Mouse (Mus musculus) liver, embryonic 15.5 days (tissue): ENCODE measurements around the gene Hoxb6. TPM values are rescaled to one million over a fixed set of nuclear protein-coding genes. Genes with fewer than 3 reads are reported as not detected.

Experiments
- ATAC-seq: fragments of 200-750 bp; cut with Nextera tagmentation; 2 replicates; pipeline ENCODE4 v1.8.0; 2017; ENCODE audit warnings: moderate number of reproducible peaks, mild to moderate bottlenecking, moderate library complexity; ENCODE audit not compliant: insufficient read depth
- H3K27ac ChIP-seq: fragments of 300-500 bp; sonication (generic); replicated peaks from 2 replicates; pipeline ENCODE4 v1.5.1; 2015; ENCODE audit warnings: mild to moderate bottlenecking, inconsistent platforms
- H3K27me3 ChIP-seq: fragments of 300-500 bp; sonication (generic); 2 replicates; pipeline ENCODE4 v1.6.1; 2015; ENCODE audit warnings: mild to moderate bottlenecking, inconsistent platforms
- H3K36me3 ChIP-seq: fragments of 300-500 bp; sonication (generic); replicated peaks from 2 replicates; pipeline ENCODE4 v1.6.1; 2015; ENCODE audit warnings: moderate library complexity, mild to moderate bottlenecking, inconsistent platforms
- H3K4me1 ChIP-seq: fragments of 300-500 bp; sonication (generic); replicated peaks from 2 replicates; pipeline ENCODE4 v1.6.1; 2015; ENCODE audit warnings: inconsistent platforms
- H3K4me2 ChIP-seq: fragments of 300-500 bp; sonication (generic); 2 replicates; pipeline ENCODE4 v1.6.1; 2015; ENCODE audit warnings: moderate library complexity, mild to moderate bottlenecking, inconsistent platforms
- H3K4me3 ChIP-seq: fragments of 300-500 bp; sonication (generic); replicated peaks from 2 replicates; pipeline ENCODE4 v1.5.1; 2015; ENCODE audit warnings: mild to moderate bottlenecking, inconsistent platforms
- H3K9ac ChIP-seq: fragments of 300-500 bp; sonication (generic); 2 replicates; pipeline ENCODE4 v1.6.1; 2015; ENCODE audit warnings: moderate library complexity, mild to moderate bottlenecking, inconsistent platforms
- H3K9me3 ChIP-seq: fragments of 300-500 bp; sonication (generic); replicated peaks from 2 replicates; pipeline ENCODE4 v1.6.1; 2016; ENCODE audit warnings: inconsistent platforms
- WGBS: fragments of 180-500 bp; shearing (Covaris S2); methylation state at CpG from one replicate; pipeline ENCODE4 v1.1.7; 2015; ENCODE audit warnings: mixed read lengths; ENCODE audit not compliant: insufficient replicate concordance; 5-methylcytosine and 5-hydroxymethylcytosine counted together
- polyA plus RNA-seq: library from polyadenylated mRNA; unstranded; fragments of >200 nt; fragmentation: Nextera tagmentation; extraction: Ambion mirVana; gene quantifications from 2 replicates; pipeline ENCODE4 v1.2.1, GENCODE M21; 2015

Hoxb6 gene
- polyA plus RNA-seq, 1 experiment from 2014 or later, result 0.06 TPM

DNA sequence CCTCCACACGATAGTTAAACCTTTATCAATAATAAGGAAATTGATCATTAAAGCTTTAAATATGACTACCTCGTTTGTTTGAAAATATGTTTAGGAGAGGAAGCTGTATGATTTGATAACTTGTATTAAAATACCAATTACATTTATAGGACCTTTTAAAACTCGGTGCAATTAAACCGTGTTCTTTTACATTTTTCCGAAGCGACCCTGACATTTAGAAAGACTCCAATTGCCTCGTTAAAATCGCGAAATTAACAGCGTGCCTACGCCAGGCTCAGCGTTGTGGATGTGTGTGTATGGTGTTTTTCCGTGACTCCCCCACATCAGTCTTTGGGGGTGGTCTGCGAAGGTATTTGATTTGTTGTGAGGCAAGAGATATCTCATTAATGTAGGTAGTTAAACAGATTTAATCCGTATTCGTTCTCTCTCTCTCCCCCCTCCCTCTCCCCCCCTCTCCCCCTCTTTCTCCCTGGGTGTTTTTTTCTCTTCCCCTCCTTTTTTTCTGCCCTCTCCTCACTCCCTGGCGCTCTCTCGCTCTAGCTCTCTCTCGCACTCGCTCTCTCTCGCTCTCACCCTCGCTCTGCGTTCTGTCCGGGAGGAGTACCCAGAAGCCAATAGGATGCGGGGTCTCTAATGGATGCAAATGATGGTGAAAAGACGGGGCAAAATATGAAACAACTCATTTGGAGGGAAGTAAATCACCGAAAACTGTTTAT, 10.3 kb upstream of the Hoxb6 start, which contains the start of gene Hoxb8:
Hoxb8 (plus strand) TSS at position 51 of the 716 bp plus-strand sequence.
- 1% methylated on average over 27 of the region's 27 CpGs for WGBS
- H3K27me3 ChIP-seq, result peaks cover 100% of the 10 kb centered on the region
- H3K27ac ChIP-seq, result no peak within 1 kb of the TSS
- no peak for ATAC-seq
- no peaks in the 10 kb centered on the region for H3K9me3 ChIP-seq
- H3K36me3 ChIP-seq, result no peaks in the 10 kb centered on the region
- H3K4me1 ChIP-seq, result peaks cover 9% of the 10 kb centered on the region; the same call in 1 of the 2 replicates
- H3K9ac ChIP-seq, result no peak within 1 kb of the TSS
- H3K4me3 ChIP-seq, result no peak within 1 kb of the TSS
- no peak within 1 kb of the TSS for H3K4me2 ChIP-seq

DNA sequence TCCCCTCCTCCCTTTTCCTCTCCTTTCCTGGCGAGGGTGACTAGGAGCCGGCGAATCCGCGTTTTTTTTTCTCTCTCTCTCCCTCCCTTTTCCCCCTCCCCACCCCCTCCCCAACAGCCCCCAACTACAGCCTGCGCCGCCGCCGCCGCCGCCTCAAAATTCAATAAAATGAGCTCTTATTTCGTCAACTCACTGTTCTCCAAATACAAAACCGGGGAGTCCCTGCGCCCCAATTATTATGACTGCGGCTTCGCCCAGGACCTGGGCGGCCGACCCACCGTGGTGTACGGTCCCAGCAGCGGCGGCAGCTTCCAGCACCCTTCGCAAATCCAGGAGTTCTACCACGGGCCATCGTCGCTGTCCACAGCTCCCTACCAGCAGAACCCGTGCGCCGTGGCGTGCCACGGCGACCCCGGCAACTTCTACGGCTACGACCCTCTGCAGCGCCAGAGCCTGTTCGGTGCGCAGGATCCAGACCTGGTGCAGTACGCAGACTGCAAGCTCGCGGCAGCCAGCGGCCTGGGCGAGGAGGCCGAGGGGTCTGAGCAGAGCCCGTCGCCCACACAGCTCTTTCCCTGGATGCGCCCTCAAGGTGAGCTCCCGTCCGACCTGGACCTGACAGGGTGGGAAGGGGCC, 9.4 kb upstream of the Hoxb6 start:
- Histone ChIP-seq H3K4me2 (no peak overlapping the region), H3K27ac (no peak overlapping the region), H3K9me3 (no peaks in the 10 kb centered on the region), H3K27me3 (peaks cover 100% of the 10 kb centered on the region), H3K4me3 (no peak overlapping the region), H3K36me3 (no peaks in the 10 kb centered on the region), H3K9ac (no peak overlapping the region), H3K4me1 (peaks cover 9% of the 10 kb centered on the region; the same call in 1 of the 2 replicates)
- WGBS, result 2% methylated on average over 49 of the region's 49 CpGs
- ATAC-seq, result no peak

DNA sequence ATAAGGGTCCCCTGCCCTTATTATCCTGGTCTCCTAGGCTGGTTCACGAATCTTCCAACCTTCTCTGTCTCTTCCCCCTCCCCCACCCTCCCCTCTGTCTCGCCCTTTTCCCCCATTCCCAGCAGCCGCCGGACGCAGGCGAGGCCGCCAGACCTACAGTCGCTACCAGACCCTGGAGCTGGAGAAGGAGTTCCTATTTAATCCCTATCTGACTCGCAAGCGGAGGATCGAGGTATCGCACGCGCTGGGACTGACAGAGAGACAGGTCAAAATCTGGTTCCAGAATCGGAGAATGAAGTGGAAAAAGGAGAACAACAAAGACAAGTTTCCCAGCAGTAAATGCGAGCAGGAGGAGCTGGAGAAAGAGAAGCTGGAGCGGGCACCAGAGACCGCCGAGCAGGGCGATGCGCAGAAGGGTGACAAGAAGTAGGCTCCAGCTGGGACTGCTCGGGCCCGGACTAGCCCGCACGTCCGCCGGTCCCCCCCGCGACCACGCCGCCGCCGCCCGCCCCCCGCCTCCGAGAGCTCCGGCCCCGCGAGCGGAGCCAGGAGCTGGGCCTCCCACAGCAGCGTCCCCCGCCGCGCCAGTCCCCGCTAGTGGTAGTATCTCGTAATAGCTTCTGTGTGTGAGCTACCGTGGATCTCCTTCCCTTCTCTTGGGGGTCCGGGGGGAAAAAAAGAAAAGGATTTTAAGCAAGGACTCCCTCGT, 8.1 kb upstream of the Hoxb6 start:
- H3K4me3 ChIP-seq, result peak overlapping the region; percentile 8; the same call in 1 of the 2 replicates
- under 1% methylated on average over 49 of the region's 49 CpGs for WGBS
- peaks cover 100% of the 10 kb centered on the region for H3K27me3 ChIP-seq
- peak overlapping the region; percentile 40 for H3K4me2 ChIP-seq
- ATAC-seq, result no peak
- H3K9me3 ChIP-seq, result no peaks in the 10 kb centered on the region
- H3K27ac ChIP-seq, result no peak overlapping the region
- no peaks in the 10 kb centered on the region for H3K36me3 ChIP-seq
- H3K4me1 ChIP-seq, result peaks cover 9% of the 10 kb centered on the region; the same call in 1 of the 2 replicates
- H3K9ac ChIP-seq, result no peak overlapping the region

DNA sequence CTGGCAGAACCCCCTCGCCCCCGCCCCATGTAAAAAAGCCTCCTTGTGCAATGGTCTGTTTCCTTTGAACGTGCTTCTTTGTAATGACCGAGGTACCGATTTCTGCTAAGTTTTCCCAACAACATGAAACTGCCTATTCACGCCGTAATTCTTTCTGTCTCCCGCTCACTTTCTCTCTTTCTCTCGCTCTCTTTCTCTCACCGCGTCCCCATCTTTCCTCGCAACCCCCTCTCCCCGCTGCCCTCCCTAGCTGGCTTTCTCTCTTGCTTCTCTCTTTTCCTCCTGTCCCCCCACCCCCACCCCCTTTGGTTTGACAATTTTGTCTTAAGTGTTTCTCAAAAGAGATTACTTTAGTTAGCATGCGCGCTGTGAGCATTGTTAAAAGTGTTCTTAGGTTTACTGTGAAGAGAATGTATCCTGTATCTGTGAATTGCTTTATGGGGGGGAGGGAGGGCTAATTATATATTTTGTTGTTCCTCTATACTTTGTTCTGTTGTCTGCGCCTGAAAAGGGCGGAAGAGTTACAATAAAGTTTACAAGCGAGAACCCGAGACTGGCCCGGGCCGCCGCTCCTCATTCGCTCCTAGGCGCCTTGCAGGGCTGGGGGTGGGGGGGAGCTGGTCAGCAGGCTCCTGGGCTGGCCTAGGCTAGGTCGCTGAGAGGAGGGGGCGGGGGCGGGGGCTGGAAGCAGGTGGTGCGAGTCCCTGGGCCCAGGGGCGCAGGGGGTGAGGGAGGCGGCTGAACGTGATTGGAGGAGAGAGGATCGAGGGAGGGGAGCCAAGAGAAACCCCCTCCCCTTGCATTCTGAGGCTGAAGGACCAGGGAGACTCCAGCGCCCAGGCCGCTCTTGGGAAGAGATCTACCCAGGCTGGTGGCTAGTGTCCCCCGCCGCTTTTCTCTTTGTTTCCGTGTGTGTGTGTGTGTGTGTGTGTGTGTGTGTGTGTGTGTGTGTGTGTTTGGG, 7.2 kb upstream of the Hoxb6 start:
- H3K4me3 ChIP-seq, result peak overlapping the region; percentile 8; the same call in 1 of the 2 replicates
- H3K9me3 ChIP-seq, result no peaks in the 10 kb centered on the region
- peaks cover 100% of the 10 kb centered on the region for H3K27me3 ChIP-seq
- H3K4me1 ChIP-seq, result peaks cover 9% of the 10 kb centered on the region; the same call in 1 of the 2 replicates
- WGBS, result under 1% methylated on average over 31 of the region's 37 CpGs
- H3K27ac ChIP-seq, result no peak overlapping the region
- no peaks in the 10 kb centered on the region for H3K36me3 ChIP-seq
- ATAC-seq, result no peak
- peak overlapping the region; percentile 40 for H3K4me2 ChIP-seq
- no peak overlapping the region for H3K9ac ChIP-seq

DNA sequence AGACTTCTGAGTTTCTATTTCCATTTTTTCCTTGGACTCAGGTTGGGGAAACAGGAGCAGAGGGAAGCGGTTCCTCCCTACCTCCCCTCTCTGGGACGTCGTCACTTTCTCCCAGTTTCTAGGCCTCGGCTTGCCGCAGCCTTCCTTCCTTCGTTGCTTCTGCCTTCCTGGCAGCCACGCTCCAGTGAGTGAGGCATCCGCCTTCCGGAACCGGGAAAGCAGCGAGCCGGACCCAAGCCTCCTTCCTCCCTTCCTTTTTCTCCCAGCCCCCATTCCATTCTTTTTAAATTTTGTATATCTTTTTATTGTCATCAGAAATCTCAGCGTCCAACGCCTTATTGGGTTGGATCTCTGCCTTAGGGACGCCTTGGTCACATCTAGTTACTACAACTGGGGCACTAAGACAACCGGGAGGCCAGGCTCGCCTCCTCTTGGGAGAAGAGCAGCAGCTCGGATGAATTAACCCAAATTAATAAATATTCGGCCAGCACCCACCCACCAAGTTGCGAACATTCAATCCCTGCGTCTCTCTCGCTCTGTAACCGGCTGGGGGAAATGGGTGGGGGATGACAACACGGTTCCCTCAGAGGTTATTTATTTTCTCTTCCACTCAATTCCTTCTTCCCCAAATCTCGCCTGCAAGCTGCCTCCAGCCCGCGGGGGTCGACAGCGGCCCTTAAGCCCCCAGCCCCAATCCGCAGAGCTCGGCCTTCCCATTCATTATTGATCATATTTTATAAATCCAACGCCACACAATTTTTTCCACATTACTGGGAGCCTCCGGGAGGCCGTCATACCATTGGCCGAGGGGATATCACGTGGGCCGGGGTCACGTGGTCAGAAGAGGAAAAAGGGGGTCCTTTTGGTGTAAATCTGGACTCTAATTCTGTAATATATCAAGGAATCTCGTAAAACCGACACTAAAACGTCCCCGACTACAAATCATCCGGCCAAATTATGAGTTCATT, 6.2 kb upstream of the Hoxb6 start, which contains the start of gene Hoxb7:
Hoxb7 (plus strand) TSS at position 853 of the 968 bp plus-strand sequence.
- no peaks in the 10 kb centered on the region for H3K36me3 ChIP-seq
- H3K27ac ChIP-seq, result no peak within 1 kb of the TSS
- peaks cover 100% of the 10 kb centered on the region for H3K27me3 ChIP-seq
- peak within 1 kb of the TSS; percentile 43 for H3K4me2 ChIP-seq
- peak within 1 kb of the TSS; percentile 17; the same call in 1 of the 2 replicates for H3K4me3 ChIP-seq
- ATAC-seq, result no peak
- H3K9me3 ChIP-seq, result no peaks in the 10 kb centered on the region
- H3K9ac ChIP-seq, result no peak within 1 kb of the TSS
- H3K4me1 ChIP-seq, result peaks cover 9% of the 10 kb centered on the region; the same call in 1 of the 2 replicates
- under 1% methylated on average over 43 of the region's 43 CpGs for WGBS

DNA sequence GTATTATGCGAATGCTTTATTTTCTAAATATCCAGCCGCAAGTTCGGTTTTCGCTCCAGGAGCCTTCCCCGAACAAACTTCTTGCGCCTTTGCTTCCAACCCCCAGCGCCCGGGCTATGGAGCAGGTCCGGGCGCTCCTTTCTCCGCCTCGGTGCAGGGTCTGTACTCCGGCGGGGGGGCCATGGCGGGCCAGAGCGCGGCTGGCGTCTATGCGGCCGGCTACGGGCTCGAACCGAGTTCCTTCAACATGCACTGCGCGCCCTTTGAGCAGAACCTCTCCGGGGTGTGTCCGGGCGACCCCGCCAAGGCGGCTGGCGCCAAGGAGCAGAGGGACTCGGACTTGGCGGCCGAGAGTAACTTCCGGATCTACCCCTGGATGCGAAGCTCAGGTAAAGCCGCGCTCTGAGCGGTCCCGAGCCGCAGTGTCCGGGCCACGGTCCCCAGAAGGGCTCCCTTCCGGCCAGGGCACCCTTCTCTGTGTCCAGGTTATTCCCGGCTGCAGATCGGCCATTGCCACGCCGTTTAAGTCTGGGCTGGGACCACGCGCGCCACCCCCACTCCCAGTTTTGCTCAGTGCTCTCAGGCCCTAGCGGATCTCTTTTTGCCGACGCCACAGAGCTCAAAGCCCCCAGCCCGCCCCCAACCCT, 5.4 kb upstream of the Hoxb6 start:
- no peak for ATAC-seq
- WGBS, result under 1% methylated on average over 55 of the region's 55 CpGs
- Histone ChIP-seq H3K9ac (no peak overlapping the region), H3K4me1 (peaks cover 9% of the 10 kb centered on the region; the same call in 1 of the 2 replicates), H3K27ac (no peak overlapping the region), H3K27me3 (peaks cover 100% of the 10 kb centered on the region), H3K4me3 (no peak overlapping the region; the same call in 1 of the 2 replicates), H3K36me3 (no peaks in the 10 kb centered on the region), H3K4me2 (peak overlapping the region; percentile 43), H3K9me3 (no peaks in the 10 kb centered on the region)

DNA sequence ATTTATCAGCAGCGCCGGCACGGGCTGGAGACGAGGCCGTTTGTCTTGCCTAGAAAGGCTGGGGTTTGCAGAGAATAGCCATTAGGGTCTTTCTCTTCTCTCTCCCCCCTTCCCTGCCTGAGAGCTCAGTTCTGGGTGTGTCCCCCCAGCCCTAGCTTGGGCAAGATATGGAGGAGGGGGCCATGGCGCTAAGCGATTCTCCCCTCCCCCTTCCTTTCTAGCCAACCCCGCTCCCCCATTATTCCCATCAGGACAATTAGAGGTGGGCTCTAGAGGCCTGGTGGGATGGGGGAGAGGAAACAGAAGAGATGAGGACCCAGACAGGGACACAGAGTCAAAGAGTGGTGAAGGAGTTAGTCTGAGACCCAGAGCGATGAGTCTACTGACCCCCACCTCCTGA, 4.9 kb upstream of the Hoxb6 start:
- H3K4me3 ChIP-seq, result no peak overlapping the region
- H3K27ac ChIP-seq, result no peak overlapping the region
- peaks cover 100% of the 10 kb centered on the region for H3K27me3 ChIP-seq
- H3K36me3 ChIP-seq, result no peaks in the 10 kb centered on the region
- H3K4me1 ChIP-seq, result peaks cover 9% of the 10 kb centered on the region; the same call in 1 of the 2 replicates
- 8% methylated on average over 9 of the region's 9 CpGs for WGBS
- no peaks in the 10 kb centered on the region for H3K9me3 ChIP-seq
- 0 out of 2 replicates have a peak overlapping the region, but pooled peaks have one; percentile 43 for H3K4me2 ChIP-seq
- ATAC-seq, result no peak
- no peak overlapping the region for H3K9ac ChIP-seq

DNA sequence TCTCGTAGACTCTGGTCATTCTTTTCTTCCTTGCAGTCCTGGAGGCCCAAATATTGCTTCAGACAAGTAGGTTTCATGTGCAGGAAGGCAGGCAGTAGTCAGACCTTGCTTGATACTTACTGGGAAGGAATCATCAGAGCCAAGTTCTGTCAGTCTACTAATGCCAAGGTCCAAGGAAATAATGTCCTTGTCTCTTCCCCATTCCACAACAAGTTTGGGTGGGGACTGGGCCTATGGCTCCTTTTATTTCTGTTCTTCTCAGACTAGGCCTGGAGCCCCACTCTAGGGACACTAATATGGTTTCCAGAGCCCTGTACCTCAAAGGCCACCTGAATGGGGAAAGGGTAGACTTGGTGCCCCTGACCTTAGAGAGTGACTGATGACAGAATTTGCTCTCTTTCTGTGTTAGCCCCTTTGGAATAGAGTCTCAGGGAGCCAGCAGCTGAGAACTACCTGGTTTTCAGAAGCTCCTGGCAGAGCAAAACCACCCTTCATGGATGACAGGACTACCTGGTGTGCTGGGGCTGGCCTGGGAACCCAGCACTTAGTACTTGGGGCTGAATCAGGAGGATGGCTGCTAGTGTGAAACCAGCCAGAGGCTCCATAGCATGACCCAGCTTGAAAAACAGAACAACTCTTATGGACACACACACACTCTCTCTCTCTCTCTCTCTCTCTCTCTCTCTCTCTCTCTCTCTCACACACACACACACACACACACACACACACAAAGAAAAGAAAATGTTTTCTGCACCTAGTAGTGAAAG, 3.6 kb upstream of the Hoxb6 start:
- Histone ChIP-seq H3K9ac (no peak overlapping the region), H3K4me2 (no peak overlapping the region), H3K27me3 (peaks cover 100% of the 10 kb centered on the region), H3K27ac (no peak overlapping the region), H3K4me1 (0 out of 2 replicates have a peak, but pooled peaks cover 9% of the 10 kb centered on the region), H3K9me3 (no peaks in the 10 kb centered on the region), H3K4me3 (no peak overlapping the region), H3K36me3 (no peaks in the 10 kb centered on the region)
- ATAC-seq, result no peak
- 23% methylated on average over 1 of the region's 1 CpGs for WGBS
